13 mouse cellular contexts compared by ENCODE assay signal in the genomic region with DNA sequence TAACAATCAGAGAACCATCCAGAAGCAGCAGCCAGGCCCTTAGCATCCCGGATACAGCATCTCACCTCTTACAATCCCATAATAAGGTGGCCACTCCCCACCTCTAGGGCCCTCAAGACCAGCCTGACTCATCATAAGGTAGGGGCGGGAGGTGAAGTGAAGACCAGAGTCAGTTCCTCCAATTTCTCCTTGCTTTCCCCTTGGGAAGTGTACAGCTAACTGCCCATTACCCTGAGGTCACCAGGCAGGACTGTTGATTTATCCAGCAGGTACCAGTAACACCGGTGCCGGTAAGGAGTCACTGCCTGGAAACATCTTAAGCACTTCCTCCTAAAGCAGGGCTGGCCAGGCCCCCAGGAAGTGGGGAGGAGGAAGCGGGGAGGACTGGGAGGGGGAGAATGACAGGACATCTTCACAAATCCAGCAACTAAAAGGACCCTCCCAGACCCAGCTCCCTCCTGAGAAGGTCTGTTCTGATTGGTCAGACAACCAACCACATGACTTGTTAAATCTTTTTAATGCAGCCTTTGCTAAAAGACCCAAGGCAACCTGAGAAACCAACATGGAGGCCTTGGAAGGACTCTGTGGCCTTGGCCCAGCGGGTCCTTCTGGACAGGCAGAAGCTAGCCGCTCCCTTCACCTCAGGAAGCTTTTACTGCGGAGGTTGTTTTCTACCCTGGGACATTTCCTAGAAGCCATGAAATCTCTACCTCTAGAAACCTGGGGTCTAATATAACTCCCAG. TPM values are rescaled to one million over a fixed set of nuclear protein-coding genes. Genes with fewer than 3 reads are reported as not detected.
DNase-seq lines count a peak whose midpoint lies in the region; ATAC-seq lines count a peak whose summit lies in the region.
"Had no signal": no experiment of that assay in that cellular context is flagged by ENCODE, and none has a peak within 500 bp of the region (broad histone marks: within the 10 kb centered on the region; RNA-seq: fewer than 3 reads in every experiment).

No protein-coding gene starts in this region.

- no peaks in the 10 kb centered on the region for H3K9me3 ChIP-seq in forebrain, embryonic 10.5 days
- H3K9me3 ChIP-seq: embryonic facial prominence, embryonic 13.5 days; heart, embryonic 13.5 days; hindbrain, embryonic 12.5 days; liver, embryonic 13.5 days had no signal

- no peaks in the 10 kb centered on the region for H3K4me1 ChIP-seq in forebrain, embryonic 10.5 days
- H3K4me1 ChIP-seq: embryonic facial prominence, embryonic 13.5 days; hindbrain, embryonic 12.5 days; liver, embryonic 13.5 days had no signal

- 89% methylated on average over 8 of the region's 8 CpGs for WGBS in forebrain, embryonic 10.5 days

- H3K27ac ChIP-seq in forebrain, embryonic 10.5 days = no peak overlapping the region
- H3K27ac ChIP-seq: embryonic facial prominence, embryonic 13.5 days; heart, embryonic 13.5 days; hindbrain, embryonic 12.5 days; liver, embryonic 13.5 days had no signal

- H3K4me3 ChIP-seq in forebrain, embryonic 10.5 days = no peak overlapping the region
- H3K4me3 ChIP-seq: embryonic facial prominence, embryonic 13.5 days; heart, embryonic 13.5 days; hindbrain, embryonic 12.5 days; liver, embryonic 13.5 days had no signal

- peak; percentile 60 for ATAC-seq in CD4-positive, CD25-positive, alpha-beta regulatory T cell, adult 4 months

- DNase-seq in lung, adult 18-20 months = peak; percentile 40 to 49
- no peak for DNase-seq in lung, postnatal 10 days
- peak; percentile 92 for DNase-seq in ZHBTc4 (ENCODE audit: low read depth, low spot score)
- DNase-seq in splenic B cell, adult 2 months (ENCODE audit: low read depth, low spot score) = peak; percentile 55
- DNase-seq in testis, postnatal 14 days (ENCODE audit: low spot score) = no peak
- no peak for DNase-seq in forebrain, embryonic 10.5 days (ENCODE audit: extremely low spot score, low spot score)
- no peak for DNase-seq in cerebellum, adult 11 months
- DNase-seq: cerebellum, adult 2 months; liver, embryonic 13.5 days had no signal

- H3K27me3 ChIP-seq in splenic B cell, adult 2 months (ENCODE audit: control insufficient read depth, insufficient read depth, low read length, poor library complexity, severe bottlenecking) = no peaks in the 10 kb centered on the region
- H3K27me3 ChIP-seq in forebrain, embryonic 10.5 days (ENCODE audit: poor library complexity, severe bottlenecking) = no peaks in the 10 kb centered on the region
- H3K27me3 ChIP-seq: embryonic facial prominence, embryonic 13.5 days; heart, embryonic 13.5 days; hindbrain, embryonic 12.5 days; liver, embryonic 13.5 days had no signal

- peaks cover 6% of the 10 kb centered on the region for H3K36me3 ChIP-seq in splenic B cell, adult 2 months (ENCODE audit: control insufficient read depth, insufficient read depth, low read length, poor library complexity, severe bottlenecking)
- no peaks in the 10 kb centered on the region for H3K36me3 ChIP-seq in forebrain, embryonic 10.5 days (replicated peaks)
- H3K36me3 ChIP-seq: heart, embryonic 13.5 days; liver, embryonic 13.5 days had no signal

RNA-seq across cellular contexts. Expression of a gene that starts 26.2 kb away (rescaled TPM):
- 10 to 100 TPM; 26.9 to 33.5 TPM for polyA plus RNA-seq in CD4-positive, CD25-positive, alpha-beta regulatory T cell, adult 4 months (2017; shearing (Covaris generic))
- 1.9 and 4.7 TPM in 2 replicates for polyA plus RNA-seq in forebrain, embryonic 10.5 days (2016; fragmentation: Nextera tagmentation; extraction: Ambion mirVana)

Comparison
In these comparisons a context has a peak if more than half of its experiments do, and no peak if none do; other contexts are left out.
1. DNase-seq: peak in lung, adult 18-20 months (2 of 2), ZHBTc4 (single experiment) and splenic B cell, adult 2 months (single experiment); none in lung, postnatal 10 days (single experiment), testis, postnatal 14 days (single experiment), forebrain, embryonic 10.5 days (single experiment) and cerebellum, adult 11 months (single experiment).